In the genomic region with DNA sequence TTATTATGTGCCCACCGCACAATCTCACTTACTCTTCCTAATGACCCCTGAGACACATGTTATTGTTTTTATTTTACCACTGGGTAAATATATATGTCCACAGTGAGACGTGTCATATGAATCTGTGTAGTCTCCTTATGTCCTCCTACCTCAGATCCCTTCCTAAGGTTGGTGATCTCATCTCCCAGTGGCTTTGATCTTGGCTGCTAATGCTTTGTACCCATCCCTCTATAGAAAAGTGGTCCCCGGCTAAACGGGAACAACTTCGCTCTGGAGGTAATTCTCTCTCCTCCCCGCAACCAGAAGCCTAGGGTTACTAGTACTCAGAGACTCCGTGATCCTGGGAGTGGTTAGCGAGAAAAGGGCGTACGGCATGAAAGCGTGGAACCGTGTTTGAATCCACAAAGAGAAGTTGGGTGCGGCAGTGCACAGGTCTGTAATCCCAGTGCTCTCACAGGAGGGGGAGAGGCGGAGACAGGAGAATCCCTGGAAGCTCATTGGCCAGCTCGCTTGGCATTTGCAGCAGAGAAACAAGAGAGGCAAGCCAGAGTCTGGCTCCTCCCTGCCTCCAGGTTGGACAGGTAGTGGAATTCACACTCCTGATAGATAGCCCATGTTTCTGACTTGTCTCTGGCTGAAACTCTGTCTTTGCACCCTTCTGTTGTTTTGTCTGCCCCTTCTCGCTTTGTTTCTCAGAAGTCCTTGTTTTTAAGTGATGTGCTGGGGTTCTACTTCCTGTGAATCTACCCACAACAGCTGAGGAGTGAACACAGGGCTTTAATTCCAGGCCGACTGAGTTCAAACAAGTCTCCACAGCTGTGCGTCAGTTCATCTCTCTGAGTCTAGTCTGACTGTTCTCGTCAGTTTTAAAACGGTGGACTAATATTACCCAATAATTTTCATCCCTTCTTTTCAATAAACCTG, we compare ENCODE assay signal across 7 mouse cellular contexts. TPM values are rescaled to one million over a fixed set of nuclear protein-coding genes. Genes with fewer than 3 reads are reported as not detected.
DNase-seq lines count a peak whose midpoint lies in the region; ATAC-seq and TF ChIP-seq lines count a peak whose summit lies in the region.

No protein-coding gene starts in this region.

- no peak overlapping the region for H3K27ac ChIP-seq in embryonic facial prominence, embryonic 13.5 days

- H3K4me2 ChIP-seq in embryonic facial prominence, embryonic 13.5 days, result peak overlapping the region; percentile 63

- no peak for TF ChIP-seq CTCF in E14TG2a.4 (conservative IDR thresholded peaks at IDR 0.05; ENCODE audit: low read length)
- TF ChIP-seq CTCF in lung, adult 2 months (IDR thresholded peaks at IDR 0.05; ENCODE audit: insufficient read depth, low read length), result no peak

- WGBS in embryonic facial prominence, embryonic 13.5 days, result 7% methylated on average over 20 of the region's 20 CpGs
- 33% methylated on average over 20 of the region's 20 CpGs for WGBS in lung, adult 2 months

- 0 out of 2 replicates have a peak, but pooled peaks have one; percentile 76 for ATAC-seq in embryonic facial prominence, embryonic 13.5 days (ENCODE audit: insufficient number of reproducible peaks, insufficient read depth, low FRiP score, low TSS enrichment, low read depth)
- ATAC-seq in monocyte, adult 5-6 weeks (replicated peaks; ENCODE audit: insufficient number of reproducible peaks, low FRiP score, low TSS enrichment, poor library complexity, severe bottlenecking), result no peak

- no peaks in the 10 kb centered on the region for H3K9me3 ChIP-seq in E14TG2a.4 (ENCODE audit: low read length)
- no peaks in the 10 kb centered on the region for H3K9me3 ChIP-seq in embryonic facial prominence, embryonic 13.5 days

- DNase-seq in R1 (ENCODE audit: low read depth, low spot score), result peak; percentile 92
- peak; percentile 72 for DNase-seq in kidney, adult 11 months
- peak; percentile 56 for DNase-seq in lung, adult 2 months
- peak; percentile 78 for DNase-seq in retina, postnatal 1 day

- H3K27me3 ChIP-seq in E14TG2a.4 (ENCODE audit: insufficient read depth, low read length), result peaks cover 16% of the 10 kb centered on the region
- H3K27me3 ChIP-seq in embryonic facial prominence, embryonic 13.5 days, result no peaks in the 10 kb centered on the region

- H3K36me3 ChIP-seq in E14TG2a.4 (ENCODE audit: insufficient read depth, low read length), result no peaks in the 10 kb centered on the region
- no peaks in the 10 kb centered on the region for H3K36me3 ChIP-seq in embryonic facial prominence, embryonic 13.5 days

- peaks cover 37% of the 10 kb centered on the region for H3K4me1 ChIP-seq in E14TG2a.4 (replicated peaks; ENCODE audit: low read depth, low read length)
- peaks cover 23% of the 10 kb centered on the region for H3K4me1 ChIP-seq in embryonic facial prominence, embryonic 13.5 days
- peaks cover 9% of the 10 kb centered on the region for H3K4me1 ChIP-seq in lung, adult 2 months (ENCODE audit: control insufficient read depth, insufficient read depth, low read length)

- H3K9ac ChIP-seq in embryonic facial prominence, embryonic 13.5 days, result peak overlapping the region; percentile 49; the same call in 1 of the 2 replicates

- no peak for TF ChIP-seq POLR2A in lung, adult 2 months (IDR thresholded peaks at IDR 0.05; ENCODE audit: borderline replicate concordance, extremely low read depth, low read depth, low read length)

- H3K4me3 ChIP-seq in E14TG2a.4 (replicated peaks; ENCODE audit: low read length), result peak overlapping the region; percentile 52
- peak overlapping the region; percentile 35 for H3K4me3 ChIP-seq in embryonic facial prominence, embryonic 13.5 days
- H3K4me3 ChIP-seq in lung, adult 2 months (replicated peaks; ENCODE audit: extremely low read depth, low read depth, low read length), result no peak overlapping the region

RNA-seq across cellular contexts. Expression of a gene that starts 16.5 kb away (rescaled TPM):
- 11.2 and 12.2 TPM in 2 replicates for polyA plus RNA-seq in embryonic facial prominence, embryonic 13.5 days (2015; fragmentation: Nextera tagmentation; extraction: Ambion mirVana)
- 51.3 and 55.6 TPM in 2 replicates for polyA plus RNA-seq in lung, adult 2 months (2012; rRNA removed)
- total RNA-seq in monocyte, adult 5-6 weeks (2017), result 32.2 to 77.3 TPM (median 38.3 TPM) in 3 replicates

RNA-seq across cellular contexts. Expression of a gene that starts 50.5 kb away (rescaled TPM):
- polyA plus RNA-seq in embryonic facial prominence, embryonic 13.5 days (2015; fragmentation: Nextera tagmentation; extraction: Ambion mirVana), result 9.4 and 11.3 TPM in 2 replicates
- polyA plus RNA-seq in lung, adult 2 months (2012; rRNA removed), result 70.0 and 74.4 TPM in 2 replicates
- total RNA-seq in monocyte, adult 5-6 weeks (2017), result 30.1 to 38.0 TPM (median 30.6 TPM) in 3 replicates
